Mouse (Mus musculus) heart, adult 8-10 months (tissue): ENCODE data around the gene Timm29. TPM values are rescaled to one million over a fixed set of nuclear protein-coding genes. Genes with fewer than 3 reads are reported as not detected.

Experiments used
- DNase-seq: peaks from one replicate; pipeline ENCODE4 v3.0.0; 2022; ENCODE audit warnings: low spot score
- microRNA-seq: library from miRNA; unstranded; fragments of <30 nt; microRNA quantifications from one replicate; pipeline ENCODE4 v1.2.0, GENCODE M21; 2022
- total RNA-seq, 4 experiments: library from RNA; stranded (reverse); gene quantifications; 2 replicates each; pipeline ENCODE4 v1.2.4; 2022

Timm29 gene
- total RNA-seq, 4 experiments from 2014 or later, result 61.0 to 67.1 (median 66.5) TPM

GRCm38 (mm10) chr9:21616232-21616781 lies 23.8 kb downstream of the Timm29 start:
- DNase-seq, result peak; percentile 85

GRCm38 (mm10) chr9:21617066-21617465 lies 24.5 kb downstream of the Timm29 start:
- DNase-seq, result no peak

GRCm38 (mm10) chr9:21620229-21620628 lies 27.7 kb downstream of the Timm29 start:
- DNase-seq, result no peak

GRCm38 (mm10) chr9:21622676-21623075 lies 30.2 kb downstream of the Timm29 start:
- DNase-seq, result no peak

- no peak for DNase-seq
Measured at GRCm38 (mm10) chr9:21625342-21626339, 33.1 kb downstream of the Timm29 start.

GRCm38 (mm10) chr9:21626571-21626970 lies 34.0 kb downstream of the Timm29 start:
- no peak for DNase-seq

- no peak for DNase-seq
Measured at GRCm38 (mm10) chr9:21627145-21627795, 34.7 kb downstream of the Timm29 start.

GRCm38 (mm10) chr9:21630673-21631072 lies 38.2 kb downstream of the Timm29 start:
- peak; percentile 27 for DNase-seq

- DNase-seq, result no peak
Measured at GRCm38 (mm10) chr9:21633106-21633505, 40.6 kb downstream of the Timm29 start.

GRCm38 (mm10) chr9:21635639-21636038 lies 43.1 kb downstream of the Timm29 start:
- no peak for DNase-seq

- DNase-seq, result no peak
Measured at GRCm38 (mm10) chr9:21639031-21639430, 46.5 kb downstream of the Timm29 start.

Small RNA genes within 50 kb of the gene (microRNA-seq; reads per million reads assigned to microRNA genes)
- gene Mir1946b, result not detected

Other genes with a start within 250 kb of the Timm29 start
- 10 to 100 TPM; 28.2 to 31.4 (median 29.8) TPM for gene Ilf3, start 224.9 kb upstream of the Timm29 start, total RNA-seq
- gene Qtrt1, start 180.9 kb upstream of the Timm29 start, total RNA-seq, result 1 to 10 TPM; 7.4 to 9.3 (median 8.9) TPM
- gene Dnm2, start 167.8 kb upstream of the Timm29 start, total RNA-seq, result 10 to 100 TPM; 60.3 to 71.0 (median 61.2) TPM
- gene Tmed1, start 82.5 kb upstream of the Timm29 start, total RNA-seq, result 10 to 100 TPM; 46.5 to 51.3 (median 48.9) TPM
- 1 to 10 TPM in 1 of 4 experiments, under 1 TPM in 3; 0.37 to 2.2 (median 0.63) TPM for gene AB124611, start 66.5 kb upstream of the Timm29 start, total RNA-seq
- 10 to 100 TPM; 70.9 to 75.8 (median 73.3) TPM for gene Carm1, start 45.8 kb upstream of the Timm29 start, total RNA-seq
- gene Yipf2, start 106 bp downstream of the Timm29 start, total RNA-seq, result 1 to 10 TPM; 7.3 to 8.6 (median 7.9) TPM
- 10 to 100 TPM; 47.2 to 49.8 (median 49.3) TPM for gene Smarca4, start 23.4 kb downstream of the Timm29 start, total RNA-seq
- gene Ldlr, start 130.8 kb downstream of the Timm29 start, total RNA-seq, result 1 to 10 TPM; 2.3 to 3.8 (median 3.0) TPM
- 1 to 10 TPM; 5.6 to 8.6 (median 7.7) TPM for gene Spc24, start 167.6 kb downstream of the Timm29 start, total RNA-seq
- 10 to 100 TPM; 64.2 to 67.2 (median 65.6) TPM for gene Kank2, start 206.0 kb downstream of the Timm29 start, total RNA-seq
- under 1 TPM in 1 of 4 experiments, not detected in 3; 0.38 TPM for gene Angptl8, start 242.8 kb downstream of the Timm29 start, total RNA-seq